Mouse (Mus musculus) macrophage (primary cell): ENCODE results near the gene Arvcf. TPM values are rescaled to one million over a fixed set of nuclear protein-coding genes. Genes with fewer than 3 reads are reported as not detected.

Source experiments
- H3K27ac ChIP-seq: fragments of 350-480 bp; formaldehyde crosslinking; 2 replicates; pipeline ENCODE4 v1.9.0; 2021
- H3K36me3 ChIP-seq: fragments of 350-480 bp; formaldehyde crosslinking; 2 replicates; pipeline ENCODE4 v1.9.0; 2021; ENCODE audit errors: inconsistent target
- H3K4me3 ChIP-seq: fragments of 350-480 bp; formaldehyde crosslinking; 2 replicates; pipeline ENCODE4 v1.9.0; 2021; ENCODE audit errors: inconsistent target
- H3K79me2 ChIP-seq: fragments of 350-480 bp; formaldehyde crosslinking; 2 replicates; pipeline ENCODE4 v1.9.0; 2021; ENCODE audit errors: inconsistent target
- WGBS: methylation state at CpG from one replicate; pipeline ENCODE4 v1.1.7; 2026; ENCODE audit warnings: inconsistent platforms; ENCODE audit not compliant: missing documents; 5-methylcytosine and 5-hydroxymethylcytosine counted together
- polyA plus RNA-seq: library from polyadenylated mRNA; stranded (reverse); fragments of 250-400 nt; gene quantifications from 3 replicates; pipeline ENCODE4 v1.2.4, GENCODE M21; 2018; ENCODE audit warnings: inconsistent platforms

The Arvcf gene
- polyA plus RNA-seq, 1 experiment from 2014 or later, result 0.89 TPM

DNA sequence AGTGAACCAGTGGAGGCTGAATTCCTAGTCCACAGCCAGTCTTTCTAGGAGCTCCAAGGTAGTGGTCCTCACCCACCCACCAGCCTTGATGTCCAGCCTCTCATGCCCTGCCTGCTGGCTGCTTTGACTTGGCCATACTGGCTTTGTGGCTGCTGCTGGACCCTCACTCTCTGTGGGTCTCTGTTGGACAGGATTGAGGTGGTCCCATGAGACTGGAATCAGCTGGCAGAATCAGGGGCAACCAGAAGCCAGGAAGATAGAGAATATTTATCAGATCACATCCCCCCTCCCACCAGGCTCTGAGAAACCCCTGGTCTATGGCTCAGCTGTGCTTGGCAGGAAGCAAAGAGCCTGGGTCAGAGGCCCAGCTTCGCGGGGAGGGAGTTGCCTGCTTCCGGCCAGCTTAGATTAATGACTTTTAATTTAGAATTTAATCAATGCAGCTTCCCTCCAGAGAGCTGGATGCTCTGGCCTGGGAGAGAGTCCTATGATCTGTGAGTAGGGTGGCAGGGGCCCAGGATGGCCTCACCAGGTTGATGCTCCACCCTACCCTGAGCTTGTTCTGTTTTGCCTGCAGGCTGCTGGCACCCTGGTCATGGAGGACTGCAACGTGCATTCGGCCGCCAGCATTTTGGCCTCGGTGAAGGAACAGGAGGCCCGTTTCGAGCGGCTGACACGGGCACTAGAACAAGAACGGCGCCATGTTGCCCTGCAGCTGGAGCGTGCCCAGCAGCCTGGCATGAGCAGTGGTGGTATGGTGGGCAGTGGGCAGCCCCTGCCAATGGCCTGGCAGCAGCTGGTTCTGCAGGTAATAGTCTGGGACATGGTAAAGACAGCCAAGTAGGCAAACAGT, 40.8 kb downstream of the Arvcf start:
- Histone ChIP-seq H3K79me2 (no peaks in the 10 kb centered on the region), H3K27ac (no peak overlapping the region), H3K4me3 (no peak overlapping the region), H3K36me3 (no peaks in the 10 kb centered on the region)
- WGBS, result 85% methylated on average over 14 of the region's 14 CpGs

DNA sequence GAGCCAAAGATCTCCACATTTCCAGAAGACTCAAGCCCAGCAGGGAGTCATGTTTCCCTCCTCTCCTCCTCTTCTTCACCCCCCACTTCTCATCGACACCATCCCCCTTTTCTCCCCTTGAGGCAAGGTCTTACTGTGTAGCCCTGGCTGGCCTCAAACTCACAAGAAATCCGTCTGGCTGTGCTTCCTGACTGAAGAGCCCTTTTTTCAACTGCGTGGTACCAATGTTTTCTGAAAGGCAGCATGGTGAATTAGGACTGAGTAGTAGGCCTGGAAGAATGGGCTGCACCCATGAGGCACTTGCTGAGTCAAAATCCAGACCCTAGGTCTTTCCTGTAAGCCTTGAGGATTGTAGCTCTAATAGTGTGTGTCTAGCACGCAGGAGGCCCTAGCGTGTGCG, 42.4 kb downstream of the Arvcf start:
- 92% methylated on average over 6 of the region's 6 CpGs for WGBS
- H3K27ac ChIP-seq, result no peak overlapping the region
- no peak overlapping the region for H3K4me3 ChIP-seq

DNA sequence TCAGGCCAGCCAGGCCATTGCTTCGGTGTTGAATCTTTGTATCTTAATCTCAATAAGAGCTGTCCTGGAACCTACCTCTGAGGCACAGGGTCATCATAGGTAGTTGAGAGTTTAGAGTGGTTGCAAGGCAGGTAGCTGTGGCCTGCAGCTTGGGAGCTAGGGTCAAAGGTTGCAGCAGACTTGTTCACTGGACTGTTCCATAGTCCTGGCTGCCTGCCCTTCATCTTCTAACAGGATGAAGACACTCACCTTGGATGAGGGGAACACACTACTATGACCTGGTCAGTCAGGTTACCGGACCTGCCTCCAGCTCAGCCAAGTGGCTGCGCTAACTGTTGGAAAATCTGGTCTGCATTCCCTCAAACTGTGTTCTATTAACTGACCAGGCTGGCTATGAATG, 43.1 kb downstream of the Arvcf start:
- Histone ChIP-seq H3K36me3 (no peaks in the 10 kb centered on the region), H3K79me2 (no peaks in the 10 kb centered on the region), H3K4me3 (no peak overlapping the region), H3K27ac (no peak overlapping the region)
- 92% methylated on average over 3 of the region's 3 CpGs for WGBS

More for the DNA sequence above, 42.4 kb downstream of the Arvcf start:
- Histone ChIP-seq H3K36me3 (no peaks in the 10 kb centered on the region), H3K79me2 (no peaks in the 10 kb centered on the region)

DNA sequence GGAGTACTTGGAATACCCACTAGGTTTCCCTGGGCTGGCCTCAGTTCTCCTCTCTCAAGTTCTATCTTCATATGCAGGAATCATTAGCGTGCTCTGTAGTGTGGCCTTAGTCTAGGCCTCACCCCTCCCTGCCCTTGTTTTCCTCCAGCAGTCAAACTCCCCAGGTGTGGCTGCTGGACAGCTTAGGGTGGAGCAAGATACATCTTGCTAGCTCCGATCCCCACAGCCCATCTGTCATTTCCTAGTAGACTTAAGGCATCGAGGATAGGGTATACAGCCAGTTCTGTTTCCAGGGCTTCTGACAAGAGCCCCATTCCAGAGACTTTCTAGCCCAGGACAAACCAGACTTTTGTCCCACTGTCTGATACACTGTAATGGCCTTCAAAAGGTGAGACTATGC, 43.7 kb downstream of the Arvcf start:
- Histone ChIP-seq H3K27ac (no peak overlapping the region), H3K79me2 (no peaks in the 10 kb centered on the region), H3K4me3 (no peak overlapping the region), H3K36me3 (no peaks in the 10 kb centered on the region)
- WGBS, result 100% methylated on average over 3 of the region's 3 CpGs

DNA sequence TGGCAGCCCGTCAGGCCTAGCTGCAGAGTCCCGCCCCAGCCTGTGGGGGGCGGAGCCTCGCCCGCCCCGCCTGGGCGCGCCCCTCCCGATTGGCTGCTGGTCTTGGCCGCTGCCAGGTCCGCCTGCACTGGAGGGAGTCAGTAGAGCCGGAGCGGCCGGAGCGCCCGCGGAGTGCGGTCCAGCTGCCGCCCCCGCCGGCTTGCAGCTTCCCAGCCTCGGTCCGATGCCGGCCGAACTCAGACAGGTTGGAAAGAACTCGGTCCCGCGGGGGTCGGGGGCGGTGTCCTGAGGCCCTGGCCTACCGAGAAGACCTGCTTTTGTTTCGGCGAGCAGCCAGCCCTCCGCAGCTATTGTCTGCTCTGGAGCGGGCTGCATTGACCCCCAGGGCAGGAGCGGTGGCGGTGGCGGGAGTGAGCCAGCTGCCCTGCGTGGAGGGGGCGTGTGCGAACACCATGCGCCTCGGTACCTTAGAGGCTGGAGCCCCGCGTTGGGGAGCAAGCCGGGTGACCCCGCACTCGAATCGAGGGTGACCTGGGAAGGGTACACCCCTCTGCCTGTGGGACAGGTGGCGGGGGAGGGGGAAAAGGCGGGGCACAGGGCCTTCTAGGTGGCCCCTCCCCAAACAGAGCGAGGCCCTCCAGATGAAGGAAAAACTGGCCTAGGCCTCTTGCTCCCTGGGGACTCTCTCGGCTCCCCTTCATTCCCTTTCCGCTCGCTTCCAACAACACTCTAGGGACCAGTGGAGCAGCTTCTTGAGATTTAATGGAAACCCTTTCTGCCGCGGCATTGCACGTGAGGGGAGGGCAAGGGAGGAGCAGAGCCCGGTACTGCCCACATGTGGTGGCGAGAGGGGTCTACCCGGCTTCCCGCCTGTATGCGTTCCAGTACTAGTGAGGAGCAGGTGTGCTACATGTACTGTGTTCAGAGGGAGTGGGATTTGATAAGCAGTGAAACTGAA, 44.8 kb downstream of the Arvcf start:
- Histone ChIP-seq H3K36me3 (no peaks in the 10 kb centered on the region), H3K79me2 (no peaks in the 10 kb centered on the region), H3K4me3 (peak overlapping the region; percentile 35), H3K27ac (no peak overlapping the region)
- WGBS, result 5% methylated on average over 62 of the region's 63 CpGs

DNA sequence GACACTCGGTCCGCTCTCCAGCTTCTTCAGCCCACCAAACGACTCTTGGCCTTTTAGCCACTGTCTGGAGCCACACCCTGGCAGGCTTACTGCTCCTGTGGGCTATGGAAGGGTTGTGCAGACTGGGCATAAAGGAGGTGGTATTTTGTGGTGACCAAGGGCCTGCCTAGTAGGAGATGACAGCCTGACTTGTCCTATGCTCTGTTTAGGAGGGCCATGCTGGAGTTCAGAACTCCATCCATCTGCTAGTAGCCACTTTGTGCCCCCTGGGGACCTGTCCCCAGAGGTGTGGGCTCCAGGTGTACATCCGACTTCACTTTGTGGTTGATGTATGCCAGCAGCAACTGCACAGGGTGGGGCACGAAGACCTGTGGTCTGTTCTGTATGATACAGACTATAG, 45.6 kb downstream of the Arvcf start:
- WGBS, result 84% methylated on average over 5 of the region's 5 CpGs
- Histone ChIP-seq H3K36me3 (no peaks in the 10 kb centered on the region), H3K79me2 (no peaks in the 10 kb centered on the region), H3K27ac (no peak overlapping the region), H3K4me3 (no peak overlapping the region)

DNA sequence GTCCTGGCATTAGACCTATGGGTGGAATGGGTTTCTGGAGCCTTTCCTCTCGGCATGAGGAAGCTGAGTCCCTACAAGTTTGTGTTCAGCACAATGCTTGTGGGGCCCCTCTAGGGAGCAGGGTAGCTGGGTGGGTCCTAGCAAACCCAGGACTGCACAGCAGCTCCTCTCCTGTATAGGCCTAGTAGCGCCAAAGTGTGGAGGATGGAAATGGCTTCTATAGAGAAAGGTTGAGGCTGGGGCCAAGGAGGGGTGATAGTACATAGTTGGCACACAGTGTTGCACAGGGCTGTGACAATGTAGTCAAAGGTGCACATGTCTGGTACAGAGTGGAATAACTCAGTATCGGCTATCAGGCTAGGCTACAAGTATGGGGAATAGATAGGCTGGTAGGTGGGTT, 46.1 kb downstream of the Arvcf start:
- no peak overlapping the region for H3K27ac ChIP-seq
- no peak overlapping the region for H3K4me3 ChIP-seq
- no peaks in the 10 kb centered on the region for H3K79me2 ChIP-seq
- 92% methylated on average over 3 of the region's 3 CpGs for WGBS
- no peaks in the 10 kb centered on the region for H3K36me3 ChIP-seq

DNA sequence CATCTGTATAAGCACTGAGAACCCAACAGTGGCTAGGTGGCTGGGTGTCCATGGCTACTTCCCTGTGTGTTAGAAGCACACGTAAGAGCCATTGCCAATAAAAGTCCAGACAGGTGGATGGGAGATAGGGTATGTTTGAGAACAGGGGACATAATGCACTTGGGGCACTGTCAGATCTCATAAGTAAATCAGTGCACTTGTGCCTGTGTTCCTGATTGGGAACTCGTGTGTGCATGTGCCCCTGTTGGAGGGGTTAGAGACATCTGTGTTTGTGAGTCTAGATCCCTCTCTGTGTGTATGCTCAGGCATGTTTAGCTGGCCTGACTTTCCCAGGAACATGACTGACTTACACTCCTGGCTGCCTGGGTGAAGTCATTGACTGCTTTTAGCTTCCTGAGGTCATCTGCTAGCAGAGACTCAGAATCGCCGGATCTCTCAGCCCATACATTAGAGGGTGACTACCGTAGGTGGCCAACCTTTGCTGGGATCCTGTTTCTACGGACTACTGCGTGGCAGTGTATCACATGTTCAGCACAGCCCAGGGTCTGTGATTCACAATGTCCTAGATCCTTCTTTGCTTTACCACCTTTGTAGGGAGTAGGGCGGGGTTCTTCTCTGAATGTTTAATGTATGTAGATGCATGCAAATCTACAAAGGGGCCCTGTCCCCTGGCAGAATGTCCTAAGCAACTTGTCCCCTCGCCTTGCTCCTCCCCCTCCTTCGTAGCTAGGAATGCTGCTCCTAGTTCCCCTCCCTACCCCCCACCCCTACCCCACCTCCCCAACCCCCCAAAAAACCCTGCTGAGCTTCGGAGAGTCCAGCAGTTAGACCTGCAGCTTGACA, 47.0 kb downstream of the Arvcf start:
- WGBS, result 91% methylated on average over 11 of the region's 11 CpGs
- H3K36me3 ChIP-seq, result no peaks in the 10 kb centered on the region
- H3K27ac ChIP-seq, result no peak overlapping the region
- H3K4me3 ChIP-seq, result no peak overlapping the region
- no peaks in the 10 kb centered on the region for H3K79me2 ChIP-seq

DNA sequence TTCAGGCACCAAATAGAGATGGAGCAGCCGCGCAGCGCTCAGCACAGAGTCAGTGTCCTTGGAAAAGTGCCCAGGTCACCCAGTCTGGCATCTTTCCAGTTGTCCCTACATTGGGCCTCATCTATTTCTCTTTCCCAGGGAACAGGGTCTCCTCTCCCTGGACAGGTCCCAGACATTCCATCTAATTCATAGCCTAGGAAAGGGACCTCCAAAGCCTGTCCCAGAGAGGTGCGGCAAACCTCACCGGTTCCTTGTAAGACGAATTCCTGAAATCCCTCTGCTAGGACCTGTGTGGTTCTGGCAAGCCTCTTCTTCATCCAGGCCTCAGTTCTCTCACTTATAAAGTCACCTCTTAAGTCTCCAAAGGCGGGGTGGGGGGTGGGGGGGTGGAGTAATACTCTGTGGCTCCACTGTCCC, 47.6 kb downstream of the Arvcf start:
- H3K27ac ChIP-seq, result no peak overlapping the region
- H3K4me3 ChIP-seq, result no peak overlapping the region
- 90% methylated on average over 6 of the region's 7 CpGs for WGBS
- H3K36me3 ChIP-seq, result no peaks in the 10 kb centered on the region
- H3K79me2 ChIP-seq, result no peaks in the 10 kb centered on the region

DNA sequence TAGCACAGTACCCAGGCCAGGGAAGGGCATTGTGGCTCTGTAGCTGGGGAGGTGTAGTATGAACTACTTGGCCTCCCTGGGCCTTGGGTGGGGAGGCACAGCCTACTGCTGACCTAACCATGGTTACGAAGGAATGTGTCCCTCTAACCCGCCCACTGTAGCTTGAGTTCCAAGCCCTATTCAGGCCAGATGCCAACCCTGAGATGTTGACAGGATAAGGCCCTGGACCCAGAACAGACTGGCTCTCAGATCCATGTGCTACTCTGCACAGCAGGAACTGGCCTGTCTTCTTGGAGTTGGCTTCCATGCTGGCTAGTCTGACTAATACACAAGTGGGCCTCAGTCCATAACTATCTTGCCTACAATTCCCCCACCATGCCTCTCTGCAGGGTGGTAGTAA, 48.2 kb downstream of the Arvcf start:
- Histone ChIP-seq H3K27ac (no peak overlapping the region), H3K79me2 (no peaks in the 10 kb centered on the region), H3K4me3 (no peak overlapping the region), H3K36me3 (no peaks in the 10 kb centered on the region)
- 95% methylated on average over 2 of the region's 2 CpGs for WGBS

DNA sequence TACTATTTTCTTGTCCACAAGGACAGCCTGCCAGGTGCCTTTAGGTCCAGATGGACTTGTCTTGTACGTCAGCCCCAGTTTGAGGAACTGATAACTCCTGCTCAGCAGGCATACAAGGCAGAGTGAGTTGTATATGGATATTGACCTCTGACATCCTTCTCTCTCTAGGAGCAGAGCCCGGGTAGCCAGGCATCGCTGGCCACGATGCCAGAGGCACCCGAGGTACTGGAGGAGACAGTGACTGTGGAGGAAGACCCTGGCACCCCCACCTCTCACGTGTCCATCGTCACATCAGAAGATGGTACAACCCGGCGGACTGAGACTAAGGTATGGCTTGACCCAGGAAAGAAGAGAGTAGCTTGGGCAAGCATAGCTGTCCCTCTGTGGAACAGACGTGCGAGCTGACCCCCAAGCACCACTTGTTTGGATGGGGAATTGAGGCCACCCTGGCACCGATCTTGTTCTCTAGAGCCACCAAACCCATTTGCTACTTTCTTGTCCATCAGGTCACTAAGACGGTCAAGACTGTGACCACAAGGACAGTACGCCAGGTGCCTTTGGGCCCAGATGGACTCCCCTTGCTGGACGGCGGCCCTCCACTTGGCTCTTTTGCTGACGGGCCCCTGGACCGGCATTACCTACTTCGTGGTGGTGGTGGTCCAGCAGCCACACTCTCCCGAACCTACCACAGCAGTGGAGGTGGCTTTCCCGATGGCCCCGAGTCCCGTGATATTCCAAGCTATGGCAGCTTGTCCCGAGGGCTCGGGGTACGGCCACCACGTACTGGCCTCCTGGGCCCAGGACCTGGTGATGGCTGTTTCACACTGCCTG, 49.0 kb downstream of the Arvcf start:
- H3K4me3 ChIP-seq, result no peak overlapping the region
- WGBS, result 93% methylated on average over 27 of the region's 27 CpGs

DNA sequence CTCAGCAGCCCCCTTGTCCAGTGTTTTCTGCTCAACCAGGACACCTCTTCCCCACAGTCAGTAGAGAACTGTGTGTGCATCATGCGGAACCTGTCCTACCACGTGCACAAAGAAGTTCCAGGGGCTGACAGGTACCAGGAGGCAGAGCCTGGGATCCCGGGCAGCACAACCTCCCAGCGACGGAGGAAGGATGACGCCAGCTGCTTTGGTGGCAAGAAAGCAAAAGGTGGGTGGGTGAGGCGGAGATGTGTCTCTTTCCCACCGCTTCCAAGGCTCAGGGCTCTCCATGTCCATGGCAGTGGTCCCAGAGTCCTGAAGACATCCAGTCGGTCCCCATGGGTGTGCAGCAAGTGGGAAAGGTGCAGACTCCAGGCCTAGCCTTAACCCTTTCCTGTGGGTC, 52.0 kb downstream of the Arvcf start:
- Histone ChIP-seq H3K4me3 (no peak overlapping the region), H3K79me2 (no peaks in the 10 kb centered on the region), H3K36me3 (no peaks in the 10 kb centered on the region), H3K27ac (no peak overlapping the region)
- WGBS, result 89% methylated on average over 7 of the region's 9 CpGs

More for the DNA sequence above, 49.0 kb downstream of the Arvcf start:
- no peak overlapping the region for H3K27ac ChIP-seq
- no peaks in the 10 kb centered on the region for H3K36me3 ChIP-seq
- H3K79me2 ChIP-seq, result no peaks in the 10 kb centered on the region

DNA sequence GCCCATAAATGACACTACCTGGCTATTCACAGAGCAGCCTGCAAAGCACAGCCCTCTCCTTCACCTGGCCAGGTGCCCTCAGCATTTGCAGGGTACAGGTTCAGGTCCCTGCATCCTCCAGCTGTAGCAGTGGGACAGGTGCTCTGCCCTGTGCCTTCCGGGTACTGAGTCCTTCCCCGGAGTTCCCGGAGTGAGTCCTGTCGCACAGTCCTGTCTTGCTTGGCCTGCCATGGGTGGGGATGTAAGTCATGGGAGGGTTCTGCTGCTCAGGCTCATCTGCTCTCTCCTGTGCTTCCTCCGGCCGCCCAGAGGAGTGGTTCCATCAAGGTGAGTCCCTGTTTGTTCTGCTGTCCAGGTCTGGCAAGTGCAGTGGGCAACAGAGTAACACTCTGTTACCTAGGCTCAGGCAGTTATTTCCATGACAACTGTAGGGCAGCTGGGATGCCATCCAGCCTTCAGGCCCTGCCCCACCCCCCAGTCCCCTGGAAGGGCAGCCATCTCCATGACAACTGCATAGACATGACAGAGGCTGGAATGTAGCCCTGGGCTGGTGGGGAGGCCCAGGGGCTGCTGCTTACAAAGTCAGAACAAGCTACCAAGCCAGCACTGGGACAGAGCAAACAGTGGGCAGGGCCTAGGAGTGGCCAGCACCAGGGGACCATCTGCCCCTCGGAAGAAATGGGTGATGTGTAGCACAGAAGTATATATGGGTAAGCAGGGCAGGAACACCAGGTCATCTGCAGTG, 52.7 kb downstream of the Arvcf start:
- Histone ChIP-seq H3K79me2 (no peaks in the 10 kb centered on the region), H3K36me3 (no peaks in the 10 kb centered on the region), H3K27ac (no peak overlapping the region), H3K4me3 (no peak overlapping the region)
- WGBS, result 94% methylated on average over 7 of the region's 7 CpGs
